Mouse (Mus musculus) cerebellum, adult 11-12 months (tissue): ENCODE measurements at regions not wholly inside any gene's neighbourhood (a gene's known extent, or its start where the extent isn't known, plus 50 kb on each side); places are given as distances from the start of the nearest gene placed in this dataset.

Experiments
- DNase-seq: peaks from one replicate; pipeline ENCODE4 v3.0.0; 2022

DNA sequence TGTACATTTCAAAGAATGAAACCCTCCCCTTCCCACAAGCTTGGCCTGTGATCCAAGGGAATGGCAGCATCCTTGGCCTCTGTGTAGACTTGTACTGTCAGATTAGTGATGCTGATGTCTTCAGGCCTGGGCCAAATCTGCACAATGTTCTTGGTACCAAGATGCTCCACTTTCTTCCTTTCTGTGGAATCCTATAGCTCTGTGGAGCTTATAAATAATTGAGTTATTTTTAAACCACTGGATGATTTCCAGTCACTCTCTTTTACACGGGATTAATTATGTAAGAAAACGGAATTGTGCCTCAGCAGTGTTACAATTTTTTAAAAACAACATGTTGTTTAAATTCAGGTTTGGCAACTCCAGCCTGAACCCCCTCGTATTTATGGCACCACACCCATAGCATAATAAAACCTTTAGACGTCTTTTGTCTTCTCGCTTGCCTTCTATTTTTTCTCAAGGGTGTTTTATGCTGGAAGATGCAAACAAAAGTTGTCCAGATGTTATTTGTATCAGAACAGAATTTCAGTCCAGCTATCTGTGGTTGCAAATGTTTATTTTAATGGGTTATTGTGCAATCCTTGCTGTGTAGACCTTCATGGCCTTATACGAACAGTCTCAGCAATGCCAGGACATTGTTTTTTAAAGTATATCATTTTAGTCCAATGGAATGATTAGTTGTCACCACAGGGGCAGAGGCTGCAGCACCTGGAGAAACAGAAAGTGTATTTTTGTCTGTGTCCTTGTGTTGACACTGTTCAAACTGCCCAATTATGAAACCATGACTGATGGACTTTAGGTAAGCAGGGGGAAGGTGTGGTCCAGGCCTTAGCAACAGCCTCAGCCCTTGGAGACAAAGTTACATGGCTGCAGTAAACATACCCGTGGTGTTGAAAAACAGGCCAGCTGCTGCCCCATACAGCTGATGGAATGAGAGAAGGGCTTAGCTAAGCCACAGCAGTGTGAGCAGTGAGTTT, 630.4 kb upstream of the Zeb2 start:
- no peak for DNase-seq

DNA sequence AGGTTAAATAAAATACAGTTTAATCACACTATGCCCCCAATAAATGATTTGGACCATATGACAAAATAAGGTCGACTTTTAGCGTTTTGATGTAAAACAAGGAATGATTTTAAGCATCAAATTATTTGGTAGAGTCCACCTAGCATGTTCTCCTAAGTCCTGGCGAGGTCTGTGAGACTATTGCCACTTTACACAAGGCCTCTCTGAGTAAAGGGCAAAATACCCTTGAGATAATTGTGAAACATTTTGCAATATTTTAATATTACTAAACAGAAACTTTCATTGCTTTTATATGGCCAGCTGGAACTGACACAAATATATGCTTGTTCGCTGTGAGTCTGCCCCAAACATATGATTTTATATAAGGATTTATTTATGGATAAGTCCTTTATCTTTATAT, 629.4 kb upstream of the Zeb2 start:
- no peak for DNase-seq

DNA sequence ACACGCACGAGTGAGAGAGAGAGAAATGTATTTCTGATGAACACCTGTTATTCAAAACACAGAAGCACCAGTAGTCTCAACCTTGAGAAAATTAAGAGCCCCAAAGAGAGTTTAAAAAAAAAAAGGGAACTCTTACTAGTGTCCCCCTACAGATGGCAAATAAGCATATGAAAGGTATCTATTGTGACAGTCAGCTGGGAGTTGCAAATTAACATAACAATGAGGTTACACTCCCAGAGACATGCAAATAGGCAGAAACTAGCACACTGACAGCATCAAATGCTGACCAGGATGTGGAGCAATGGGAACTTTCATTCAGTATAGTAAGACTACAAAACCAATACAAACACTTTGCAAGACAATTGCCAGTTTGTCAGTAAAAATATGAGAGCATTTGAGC, 619.1 kb upstream of the Zeb2 start:
- DNase-seq = no peak

DNA sequence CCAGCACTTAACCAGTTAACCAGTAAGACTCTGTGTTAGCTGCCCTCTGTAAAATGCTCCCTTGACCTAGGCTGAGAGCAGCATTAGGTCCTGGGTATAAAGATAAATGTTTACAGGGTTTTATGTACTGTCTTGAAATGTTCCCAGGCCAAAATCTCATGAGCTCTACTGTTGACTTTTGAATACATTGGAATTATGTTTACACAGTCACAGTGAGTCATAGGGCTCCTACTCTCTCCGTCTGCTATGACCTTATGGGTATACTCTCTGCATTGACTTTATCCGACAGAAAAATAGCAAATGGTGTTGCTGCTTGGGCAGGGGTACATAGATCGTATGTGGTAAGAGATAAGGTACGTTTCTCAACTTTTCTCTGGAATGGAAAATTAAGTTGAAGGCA, 596.8 kb upstream of the Zeb2 start:
- DNase-seq = no peak

DNA sequence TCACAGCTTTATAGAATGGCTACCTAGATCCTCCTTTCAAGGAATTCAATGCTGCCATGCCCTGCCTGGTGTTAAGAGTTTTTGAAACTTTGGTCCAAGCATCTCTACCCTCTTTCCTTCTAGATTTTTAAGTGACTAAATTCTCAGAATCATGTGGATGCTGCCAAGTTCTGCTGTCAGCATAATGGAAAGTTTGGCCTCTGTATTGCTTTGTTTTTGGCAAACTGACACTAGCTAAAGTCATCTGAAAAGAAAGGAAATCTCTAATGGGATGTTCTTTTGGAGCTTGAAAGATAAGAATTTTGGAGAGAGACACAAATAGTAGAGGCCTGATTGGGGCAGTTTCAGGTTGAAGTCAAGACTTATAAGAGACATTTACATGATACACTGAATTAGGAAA, 589.8 kb upstream of the Zeb2 start:
- no peak for DNase-seq

DNA sequence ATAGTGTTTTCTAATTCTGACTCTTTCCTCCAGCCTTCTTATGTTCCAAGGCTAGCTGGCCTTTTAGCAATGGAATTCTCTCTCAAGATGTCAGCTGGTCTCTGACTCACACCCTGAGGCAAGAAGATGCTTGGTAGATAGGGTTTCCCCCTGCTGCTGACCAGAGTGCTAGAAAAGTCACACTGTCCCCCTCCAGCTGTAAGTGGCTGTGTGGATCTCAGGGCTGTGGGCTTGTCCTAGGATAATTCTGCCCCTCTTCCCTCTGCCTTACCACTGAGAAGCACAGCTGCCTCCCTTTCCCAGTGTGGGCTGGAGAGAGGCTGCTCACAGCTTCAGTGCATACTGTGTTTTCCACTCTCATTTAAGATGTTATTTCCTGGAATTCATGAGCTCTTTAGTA, 585.3 kb upstream of the Zeb2 start:
- DNase-seq = no peak

DNA sequence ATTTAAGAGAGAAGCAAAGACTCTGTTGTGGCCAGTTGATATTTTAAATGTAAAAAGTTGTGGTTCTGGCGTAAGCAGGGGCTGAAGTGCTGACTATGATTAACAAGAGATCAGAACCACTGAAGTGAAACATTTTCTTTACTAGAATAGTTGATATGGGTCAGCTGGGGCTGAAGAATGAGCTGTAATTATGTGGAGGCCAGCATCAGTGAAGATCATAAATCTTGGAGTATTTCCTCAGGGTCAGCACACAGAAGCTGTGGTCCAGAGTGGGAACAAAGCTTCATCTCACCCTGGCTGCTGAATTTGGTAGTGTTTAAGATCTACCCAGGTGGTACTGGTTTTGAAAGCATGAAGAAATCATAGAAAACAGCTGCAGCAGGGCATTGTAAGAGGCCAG, 583.4 kb upstream of the Zeb2 start:
- no peak for DNase-seq

DNA sequence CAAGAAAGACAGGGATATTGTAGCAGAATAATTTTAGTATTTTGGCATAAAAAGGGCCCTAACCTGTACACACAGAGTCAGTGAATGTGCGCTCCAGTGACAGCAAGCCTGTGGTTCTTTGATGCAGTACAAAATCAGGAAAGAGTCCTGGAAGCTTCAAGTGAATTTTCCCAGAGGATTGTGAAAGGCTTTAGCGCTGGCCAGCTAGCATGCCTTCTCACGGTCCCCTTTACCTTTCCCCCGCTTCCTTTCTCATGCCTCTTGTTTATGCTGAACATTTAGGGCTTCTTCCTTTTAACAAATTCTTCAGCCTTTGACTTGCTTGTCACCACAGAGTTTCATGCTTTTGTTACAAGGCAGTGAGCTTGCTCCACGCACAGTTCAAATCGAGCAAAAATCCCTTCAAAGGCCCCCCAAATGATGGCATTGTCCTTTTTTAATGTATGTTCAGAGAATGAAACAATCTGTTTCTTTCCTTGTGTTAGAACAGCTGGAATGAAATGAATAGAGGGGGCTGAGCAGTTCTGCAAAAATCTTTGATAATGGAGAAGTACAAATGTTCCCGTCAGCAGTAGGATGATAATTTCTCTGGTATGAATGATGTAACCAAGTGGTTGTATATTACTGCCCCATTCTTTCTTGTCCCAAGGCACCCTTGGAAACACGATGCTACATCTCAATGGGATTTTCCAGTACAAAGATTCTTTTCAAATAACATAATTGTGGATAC, 576.3 kb upstream of the Zeb2 start:
- DNase-seq = no peak

DNA sequence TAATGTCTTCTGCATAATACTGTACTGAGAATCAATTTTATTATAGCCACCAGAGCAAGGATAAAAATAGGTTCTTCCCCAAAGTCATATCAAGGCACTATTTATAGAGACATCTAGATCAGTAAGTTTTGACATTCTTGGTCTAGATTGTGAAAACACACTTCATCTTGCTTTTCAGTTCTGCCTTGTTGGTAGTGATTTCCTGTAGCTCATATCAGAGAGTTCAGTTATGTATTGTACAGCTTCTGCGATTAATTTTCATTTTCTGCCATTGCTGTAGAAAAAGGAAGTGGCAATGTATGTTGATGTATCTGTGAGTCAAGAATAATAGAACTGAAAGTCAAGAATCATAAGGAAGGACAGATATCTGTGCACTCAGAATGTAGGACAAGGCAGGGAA, 575.6 kb upstream of the Zeb2 start:
- DNase-seq = no peak

DNA sequence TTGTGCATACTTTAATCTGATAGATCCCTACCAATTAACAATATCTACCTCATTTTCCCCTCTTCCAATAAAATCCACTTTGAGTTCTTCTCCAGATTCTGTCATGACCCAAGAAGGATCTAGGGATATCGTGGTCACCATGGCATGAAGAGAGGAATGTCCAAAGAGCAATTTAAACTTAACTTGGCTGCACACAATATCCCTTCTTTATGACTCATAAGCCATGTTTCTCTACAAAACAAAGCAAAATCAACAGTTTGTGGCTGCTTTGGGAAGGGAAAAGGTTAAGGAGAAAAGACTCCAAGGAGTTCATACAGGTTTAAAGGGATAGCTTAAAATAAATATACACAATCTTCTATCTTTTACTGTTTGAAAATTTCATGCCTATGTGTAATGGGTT, 571.8 kb upstream of the Zeb2 start:
- DNase-seq = no peak

DNA sequence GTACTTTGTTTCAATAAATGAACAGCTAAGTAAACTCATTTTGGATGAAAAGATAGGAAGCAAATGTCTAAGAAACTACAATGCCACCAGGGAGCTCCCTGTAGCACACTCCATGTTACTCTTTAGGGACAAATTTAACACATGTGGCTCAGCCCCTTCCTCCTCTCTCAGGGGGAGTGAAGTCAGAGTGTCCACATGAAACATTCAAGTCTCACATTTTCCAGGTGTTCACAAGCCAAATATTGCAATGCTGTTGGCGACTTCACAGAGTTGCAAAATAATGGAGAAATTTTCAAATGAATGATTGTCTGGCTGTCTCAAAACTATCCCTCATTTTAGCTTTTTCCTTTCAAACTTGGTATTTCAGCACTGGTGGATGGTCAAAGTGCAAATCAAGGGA, 564.1 kb upstream of the Zeb2 start:
- no peak for DNase-seq

DNA sequence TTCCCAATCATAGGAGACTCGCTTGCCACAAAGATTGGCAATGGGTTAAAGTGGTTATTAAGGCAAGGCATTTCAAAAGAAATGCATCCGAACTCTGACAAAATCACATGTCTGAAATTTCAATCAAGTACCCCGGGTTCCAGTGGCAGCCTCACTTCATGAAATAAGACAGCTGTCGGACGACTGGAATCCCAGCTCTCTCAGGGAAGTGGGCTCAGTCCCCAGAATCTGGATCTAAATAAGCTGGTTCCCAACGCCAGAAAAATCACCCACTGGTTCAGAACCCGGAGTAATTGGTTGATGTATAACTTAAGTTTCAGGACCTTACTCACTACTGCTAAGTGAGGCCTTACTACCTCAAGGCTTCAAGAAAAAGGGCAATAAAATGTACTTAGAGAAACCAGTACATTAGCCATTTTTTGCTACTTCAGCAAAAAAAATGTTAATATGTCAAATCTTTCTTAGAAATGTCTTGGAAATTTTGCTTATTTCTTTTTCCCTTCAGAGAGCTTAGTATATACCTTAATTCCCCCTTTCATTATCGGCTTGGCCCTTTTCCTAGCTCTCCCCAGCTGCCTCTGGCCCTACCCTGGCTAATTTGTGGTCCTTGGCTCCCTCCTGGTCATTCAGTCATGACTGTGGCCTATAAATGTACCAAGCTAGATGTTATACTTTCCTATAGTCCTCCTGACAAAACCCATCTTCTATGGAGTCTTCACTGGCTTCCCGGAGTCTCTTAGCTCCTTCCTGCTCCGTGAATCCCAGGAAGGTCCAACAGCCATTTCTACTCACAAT, 562.1 kb upstream of the Zeb2 start:
- no peak for DNase-seq

DNA sequence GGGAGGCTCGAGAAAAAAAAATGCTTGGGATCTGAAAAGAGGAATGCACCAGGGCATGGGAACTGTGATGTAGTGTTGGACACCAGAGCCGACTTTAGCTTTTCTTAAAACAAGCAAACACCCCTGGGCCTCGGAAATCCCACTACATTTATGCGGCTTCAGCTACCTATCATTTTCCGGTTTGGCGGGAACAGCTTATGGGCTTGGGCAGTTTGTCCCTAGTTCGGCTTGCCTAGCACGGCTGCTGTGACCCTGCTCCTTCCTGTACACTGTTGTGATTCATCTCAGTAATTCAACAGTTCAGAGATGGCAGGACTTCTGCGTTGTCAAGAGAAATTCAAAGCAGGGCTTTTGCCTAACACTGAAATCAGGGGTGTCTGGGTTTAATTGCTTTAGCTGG, 561.5 kb upstream of the Zeb2 start:
- DNase-seq = no peak

DNA sequence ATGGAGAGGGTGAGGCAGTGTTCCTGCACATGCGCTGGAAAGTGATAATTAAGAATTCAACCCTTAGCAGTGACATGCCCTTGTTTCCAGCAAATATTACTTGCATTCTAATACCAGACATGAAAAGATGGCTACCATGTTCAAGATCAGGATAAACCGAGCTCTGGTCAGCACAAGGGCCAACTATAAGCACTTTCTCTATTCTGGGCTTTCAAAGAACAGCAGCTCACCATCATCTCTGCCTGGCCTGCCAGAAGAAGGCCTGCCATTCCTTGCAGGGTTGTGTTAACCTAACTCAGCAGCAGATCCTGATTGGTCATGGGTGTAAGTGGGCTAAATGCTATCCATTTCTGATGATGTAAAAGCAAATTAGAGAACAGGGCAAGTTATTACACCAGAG, 558.6 kb upstream of the Zeb2 start:
- DNase-seq = no peak

DNA sequence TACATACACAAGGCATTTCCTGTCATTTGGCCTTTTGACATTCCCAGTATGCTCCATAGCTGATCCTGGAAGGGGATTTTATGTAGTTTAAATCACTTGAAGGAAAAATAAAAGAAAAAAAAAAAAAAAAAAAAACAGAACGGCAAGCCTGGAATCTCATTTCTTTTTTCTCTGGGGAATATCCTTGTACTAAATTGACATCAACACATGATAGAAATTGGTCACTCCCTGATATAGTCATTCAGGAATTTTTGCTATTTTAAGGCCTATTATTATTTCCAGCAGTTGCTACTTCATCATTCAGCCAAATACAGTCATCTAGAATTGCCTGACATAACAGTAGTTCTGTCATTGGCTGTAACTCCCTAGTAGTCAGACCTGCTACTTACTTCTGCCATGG, 538.8 kb upstream of the Zeb2 start:
- DNase-seq = no peak

DNA sequence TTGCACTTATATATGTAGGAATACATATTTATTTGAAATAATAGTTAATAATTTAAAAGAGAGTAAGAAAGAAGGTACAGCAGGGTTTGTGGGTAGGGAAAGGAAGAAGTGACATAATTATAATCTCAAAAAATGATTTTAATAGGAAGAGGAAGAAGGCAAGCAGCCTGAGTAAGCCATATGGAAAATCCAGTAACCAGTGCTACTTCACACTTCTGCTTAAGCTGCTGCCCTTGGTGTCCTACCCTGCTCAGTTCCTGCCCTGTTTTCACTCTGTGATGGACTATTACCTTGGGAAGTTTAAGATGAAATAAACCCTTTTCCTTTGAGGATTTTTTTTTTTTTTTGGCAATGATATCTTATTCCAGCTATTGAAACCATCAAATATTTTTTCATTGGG, 537.5 kb upstream of the Zeb2 start:
- no peak for DNase-seq

DNA sequence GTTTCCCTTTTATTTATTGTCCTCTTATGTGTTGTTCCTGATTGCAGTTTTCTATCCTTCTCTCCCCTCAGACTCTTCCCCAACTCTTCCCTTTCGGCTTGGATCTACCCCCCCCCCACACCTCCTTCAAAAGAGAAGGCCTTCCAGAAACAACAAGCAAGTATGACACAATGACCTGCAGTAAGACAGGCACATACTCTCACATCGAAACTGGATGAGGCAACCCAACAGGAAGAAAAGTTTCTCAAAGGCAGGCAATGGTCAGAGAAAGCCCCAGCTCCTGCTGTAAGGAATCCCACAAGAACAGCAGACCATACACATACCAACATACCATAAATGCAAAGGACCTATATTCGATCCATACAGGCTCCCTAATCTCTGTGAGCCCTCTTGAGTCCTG, 535.8 kb upstream of the Zeb2 start:
- DNase-seq = no peak

DNA sequence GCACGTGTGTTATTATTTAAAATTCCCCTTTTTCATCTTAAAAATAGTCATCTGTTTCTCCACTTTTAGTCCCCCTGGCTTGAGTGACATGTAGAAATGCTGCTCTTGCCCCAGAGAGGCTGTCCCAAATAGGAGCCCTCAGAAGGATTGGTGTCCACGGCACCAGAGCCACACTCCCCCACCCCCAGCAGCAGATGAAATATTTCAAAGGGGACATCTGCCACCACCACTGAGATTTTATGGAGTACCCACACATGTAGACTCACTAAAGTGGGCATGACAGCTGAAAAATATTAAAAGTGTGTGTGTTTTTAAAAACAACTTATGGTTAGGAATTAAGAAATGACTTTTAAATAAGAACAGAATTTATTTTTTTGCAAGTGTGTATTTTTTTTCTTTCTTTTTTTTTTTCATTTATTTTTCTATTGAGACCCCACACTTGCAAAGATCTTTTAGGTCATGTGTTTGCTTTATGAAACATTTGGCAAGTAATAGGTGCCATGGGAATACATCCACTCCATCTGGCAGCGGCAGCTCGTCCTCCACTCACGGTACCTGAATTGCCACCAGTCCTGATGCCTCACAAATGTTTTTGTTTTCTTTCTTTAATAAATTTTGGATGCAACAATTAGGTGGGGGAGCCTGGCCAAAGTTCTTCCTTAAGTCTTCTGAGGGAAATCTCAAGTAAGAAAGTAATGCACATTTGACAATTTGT, 533.2 kb upstream of the Zeb2 start:
- no peak for DNase-seq

DNA sequence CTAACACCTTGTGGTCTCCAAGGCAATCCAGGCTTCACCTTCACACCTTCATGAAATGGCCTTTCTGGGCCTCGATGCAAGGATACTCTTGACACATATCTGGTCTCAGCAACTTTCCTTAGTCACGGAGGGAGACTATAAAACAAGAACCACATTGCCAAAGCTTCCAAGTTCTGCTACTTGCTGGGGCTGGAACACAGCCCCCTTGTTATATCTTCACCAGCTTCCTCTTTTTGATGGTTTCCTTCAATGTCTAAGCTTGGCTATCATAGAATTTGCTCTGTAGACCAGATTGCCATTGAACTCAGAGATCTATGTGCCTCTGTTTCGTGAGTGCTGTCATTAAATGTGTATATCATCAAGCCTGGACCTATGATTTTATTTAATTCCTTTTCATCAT, 530.7 kb upstream of the Zeb2 start:
- no peak for DNase-seq

DNA sequence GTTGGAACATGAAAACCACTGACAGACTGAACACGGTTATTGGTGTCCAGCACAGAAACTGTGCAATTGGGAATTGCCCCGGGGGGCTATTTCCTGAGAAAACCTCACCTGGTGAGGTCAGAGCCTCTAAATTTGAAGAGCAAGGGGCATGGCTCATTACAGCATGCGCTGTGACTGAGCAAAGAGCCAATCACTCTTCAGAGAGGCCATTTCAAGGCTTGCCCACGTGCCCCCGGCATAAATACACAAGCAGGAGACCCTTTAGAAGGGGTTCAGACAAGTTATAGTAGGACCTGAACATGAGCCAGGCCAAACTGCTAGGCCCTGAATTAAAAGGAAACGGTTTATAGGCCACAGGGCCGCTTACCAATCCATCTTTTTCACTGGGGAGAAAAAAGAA, 512.9 kb upstream of the Zeb2 start:
- no peak for DNase-seq

DNA sequence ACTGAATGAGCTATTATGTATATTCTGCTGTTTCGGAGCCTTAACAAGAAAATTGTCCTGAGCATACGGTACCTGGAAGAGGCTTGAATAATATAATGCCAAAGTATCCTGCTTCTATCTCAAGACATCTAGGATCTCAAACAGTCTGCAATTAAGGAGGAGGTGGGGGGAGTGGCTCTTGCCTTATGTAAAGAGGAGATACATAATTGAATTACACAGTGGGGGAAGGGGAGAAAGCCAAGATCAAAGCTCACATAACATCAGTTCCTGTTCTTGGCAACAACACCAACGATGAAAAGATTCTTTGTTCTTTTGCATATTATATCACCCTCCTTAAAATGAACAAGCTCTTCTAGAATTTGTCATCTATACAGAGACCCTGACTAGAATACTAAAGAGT, 512.4 kb upstream of the Zeb2 start:
- no peak for DNase-seq

DNA sequence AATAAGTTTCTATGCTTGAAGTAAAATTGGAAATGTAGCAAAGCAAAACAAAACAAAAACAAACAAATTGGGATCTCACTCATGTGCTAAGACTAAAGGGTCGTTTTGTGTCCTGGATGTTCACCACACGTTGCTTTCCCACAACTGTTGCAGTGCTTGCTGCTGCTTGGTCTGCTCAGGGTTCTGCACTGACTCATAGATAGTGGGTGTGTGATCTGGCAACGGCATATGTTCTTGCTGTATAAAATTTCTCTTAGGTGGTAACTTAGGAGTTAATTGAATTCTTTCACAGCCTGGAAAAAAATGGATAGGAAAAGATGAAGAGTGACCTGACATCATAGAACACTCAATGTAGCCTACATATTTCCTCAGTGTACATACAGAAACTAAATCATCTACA, 505.9 kb upstream of the Zeb2 start:
- no peak for DNase-seq

DNA sequence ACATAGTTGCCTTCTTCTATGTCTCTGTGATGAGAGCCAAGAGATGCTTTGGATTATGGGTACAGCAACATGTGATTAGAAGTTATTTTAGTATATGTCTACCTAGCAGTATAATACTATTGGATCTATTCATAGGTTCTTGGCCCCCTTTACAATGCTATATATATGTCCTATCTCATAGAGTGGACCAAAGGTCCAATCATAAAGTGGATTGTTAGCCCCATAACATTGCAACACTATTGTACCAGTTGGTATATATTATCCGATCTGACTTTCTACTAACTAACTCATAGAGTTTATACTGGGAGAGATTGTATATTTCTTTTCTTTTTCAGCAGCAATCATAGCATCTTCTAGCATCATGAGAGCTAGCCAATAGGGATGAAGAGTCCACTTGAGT, 491.7 kb upstream of the Zeb2 start:
- DNase-seq = no peak
